Mouse (Mus musculus) G1E-ER4 (cell line): Measurements from ENCODE around the gene Bbip1. TPM values are rescaled to one million over a fixed set of nuclear protein-coding genes. Genes with fewer than 3 reads are reported as not detected.

ENCODE experiments used
- GATA1 ChIP-seq: IDR thresholded peaks from one replicate; pipeline ENCODE4 v1.8.0; 2012; ENCODE audit warnings: low read length, inconsistent platforms
- polyA plus RNA-seq: library from polyadenylated mRNA; stranded (reverse); fragments of >175 nt; gene quantifications from 2 replicates; pipeline ENCODE4 v1.2.3, GENCODE M21; 2012

Bbip1 gene
- 4.7 and 6.7 TPM in 2 replicates for polyA plus RNA-seq

DNA sequence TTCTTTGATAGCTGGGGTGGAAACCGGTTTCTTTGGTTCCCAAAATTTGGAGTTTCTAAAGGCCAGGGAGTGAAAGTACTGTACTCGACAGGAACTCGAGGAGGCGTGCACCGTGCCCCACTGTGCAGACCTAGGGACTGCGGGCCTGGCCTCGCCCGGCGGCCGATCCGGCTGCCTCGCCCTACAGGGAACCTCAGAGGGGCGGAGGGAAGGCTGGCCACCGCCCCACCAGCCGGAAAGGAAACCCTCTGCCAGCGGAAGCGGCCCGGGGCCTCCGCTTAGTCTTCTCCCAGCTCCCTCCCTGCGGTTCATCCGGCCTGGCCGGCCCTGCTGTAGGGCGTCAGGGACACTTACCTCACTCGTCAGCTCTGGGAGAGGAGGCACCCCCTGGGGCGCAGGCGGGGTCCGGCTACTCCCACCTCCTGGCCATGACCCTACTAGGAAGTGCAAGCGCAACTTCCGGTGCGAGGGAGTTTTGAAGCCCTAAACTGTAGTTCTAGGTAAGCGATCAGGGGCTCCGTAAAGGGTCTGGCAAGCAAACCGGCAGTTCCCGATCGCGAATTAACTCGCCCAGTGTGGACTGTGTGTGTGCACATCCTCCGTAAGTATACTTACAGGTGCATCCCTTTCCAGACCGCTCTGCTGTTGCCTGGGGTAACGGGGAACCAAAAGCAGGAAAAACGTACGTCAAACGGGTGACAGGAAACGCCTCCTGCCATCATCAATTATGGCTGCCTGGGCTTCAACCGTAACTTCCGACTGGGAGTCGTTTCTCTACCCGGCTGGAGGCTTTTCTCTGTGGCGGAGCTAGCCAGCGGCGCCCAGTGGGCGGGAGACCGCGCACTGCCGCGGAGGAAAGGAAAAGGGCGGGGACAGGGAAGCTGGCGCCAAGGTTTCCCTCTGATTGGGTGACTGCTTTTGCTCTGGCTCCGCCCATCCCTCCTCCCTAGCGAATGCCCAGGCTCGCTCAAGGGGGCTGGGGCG is at the start of gene Bbip1, which contains the start of gene Shoc2:
TSS of gene Bbip1 (minus strand) at position 826 of the 984 bp plus-strand sequence.
TSS of gene Shoc2 (plus strand) at position 505 of the 984 bp plus-strand sequence.
- TF ChIP-seq GATA1, result no peak

DNA sequence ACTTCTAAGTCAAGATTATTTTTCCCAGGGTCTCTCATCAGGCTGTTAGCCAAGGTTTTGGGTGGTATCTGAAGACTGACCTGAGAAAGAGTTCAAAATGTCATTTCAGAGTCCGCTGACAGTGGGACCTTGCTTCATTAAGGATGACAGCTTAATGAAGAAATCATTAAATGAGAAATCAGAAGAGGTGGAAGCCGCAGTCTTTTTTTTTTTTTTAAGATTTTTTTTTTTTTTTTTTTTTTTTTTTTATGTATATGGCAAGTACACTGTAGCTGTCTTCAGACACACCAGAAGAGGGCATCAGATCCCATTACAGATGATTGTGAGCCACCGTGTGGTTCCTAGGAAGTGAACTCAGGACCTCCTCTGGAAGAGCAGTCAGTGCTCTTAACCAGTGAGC is 49.4 kb upstream of the Bbip1 start:
- TF ChIP-seq GATA1, result no peak

DNA sequence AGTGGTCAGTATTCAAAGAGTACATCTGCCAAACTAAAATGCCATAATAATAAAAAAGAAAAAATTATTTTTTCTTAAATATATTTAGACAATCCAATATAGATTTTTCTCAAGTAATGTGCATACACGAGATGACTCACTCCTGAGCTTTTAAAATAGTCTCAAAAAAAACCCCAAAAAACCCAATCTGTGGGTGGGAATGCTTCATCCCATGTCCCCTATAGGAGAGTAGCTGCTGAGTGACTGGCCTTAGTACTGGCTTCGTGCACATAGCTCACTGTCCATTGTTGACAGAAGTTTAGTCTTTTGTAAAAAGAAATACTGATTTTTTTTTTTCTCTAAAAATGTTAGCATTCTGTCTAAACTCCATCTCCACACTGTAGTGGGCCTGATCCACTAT is 46.1 kb upstream of the Bbip1 start:
- no peak for TF ChIP-seq GATA1

DNA sequence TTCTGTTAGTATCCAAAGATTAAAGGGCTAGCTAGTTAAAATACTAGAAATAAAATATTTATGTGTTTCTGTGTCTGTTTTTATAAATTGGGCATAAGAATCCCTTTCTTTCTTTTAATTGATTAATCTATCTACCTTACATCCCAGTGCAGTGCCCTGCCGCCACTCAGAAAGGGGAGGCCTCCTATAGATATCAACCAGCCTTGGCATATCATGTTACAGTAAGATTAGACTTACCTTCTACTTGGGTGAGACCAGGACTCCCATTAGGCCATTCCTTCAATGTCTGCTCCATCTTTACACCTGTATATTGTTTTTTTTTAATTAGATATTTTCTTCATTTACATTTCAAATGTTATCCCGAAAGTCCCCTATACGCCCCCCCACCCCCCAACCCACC is 40.2 kb upstream of the Bbip1 start:
- TF ChIP-seq GATA1, result no peak

DNA sequence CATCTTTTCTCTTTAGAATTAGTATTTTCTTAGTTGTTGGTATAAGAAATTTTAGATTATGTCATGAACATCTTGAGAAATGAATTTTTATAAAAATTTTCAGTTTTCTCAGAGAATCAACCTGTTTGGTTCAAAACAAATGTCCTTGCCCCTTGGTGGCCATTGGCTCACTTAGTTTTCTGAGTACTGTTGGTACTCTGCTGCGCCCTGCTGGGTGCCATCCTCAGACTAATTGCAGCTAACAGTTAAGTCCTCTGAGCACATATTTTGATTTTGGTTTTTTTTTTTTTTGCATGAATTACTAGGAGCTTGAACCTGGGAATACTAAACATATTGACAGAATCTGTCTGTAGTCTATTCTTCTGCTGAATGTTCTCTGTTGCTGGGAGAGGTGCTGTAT is 38.9 kb upstream of the Bbip1 start:
- TF ChIP-seq GATA1, result no peak

DNA sequence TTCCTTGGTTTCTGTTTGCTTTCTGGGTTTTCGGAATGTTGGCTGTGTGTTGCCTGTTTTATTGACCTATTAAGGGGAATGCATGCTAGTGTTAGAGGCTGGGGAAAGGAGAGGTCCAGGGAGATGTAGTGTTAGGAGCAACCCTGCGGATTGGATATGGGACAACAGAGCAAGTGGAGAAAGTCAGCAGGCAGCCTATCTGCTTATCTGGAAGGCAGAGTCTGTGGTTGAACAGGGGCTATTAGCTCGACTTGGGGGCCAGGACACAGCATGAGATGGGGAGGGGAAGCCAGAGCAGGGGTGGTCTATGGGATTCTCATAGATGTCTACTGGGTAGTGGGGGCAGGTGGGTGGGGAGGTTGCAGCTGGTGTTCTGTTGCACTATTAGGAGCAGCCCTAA is 37.6 kb upstream of the Bbip1 start:
- no peak for TF ChIP-seq GATA1

DNA sequence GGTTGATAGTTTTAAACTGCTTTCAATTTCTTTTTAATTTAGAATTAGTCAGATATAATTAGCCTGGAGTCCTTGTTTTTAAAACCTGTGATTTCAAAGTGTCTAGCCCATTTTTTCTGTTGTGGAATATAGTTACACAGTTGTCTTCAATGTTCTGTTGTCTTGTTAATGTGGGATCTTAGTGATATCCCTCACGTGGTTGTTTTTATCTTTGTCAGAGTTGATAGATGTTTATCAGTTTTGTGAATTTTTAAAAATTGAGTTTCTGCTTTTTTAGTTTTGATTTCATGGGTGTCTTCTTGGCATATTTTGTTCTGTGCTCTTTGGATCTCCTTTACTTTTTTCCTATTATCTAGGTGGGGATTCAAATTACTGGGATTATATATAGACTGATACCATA is 29.2 kb upstream of the Bbip1 start:
- TF ChIP-seq GATA1, result no peak

DNA sequence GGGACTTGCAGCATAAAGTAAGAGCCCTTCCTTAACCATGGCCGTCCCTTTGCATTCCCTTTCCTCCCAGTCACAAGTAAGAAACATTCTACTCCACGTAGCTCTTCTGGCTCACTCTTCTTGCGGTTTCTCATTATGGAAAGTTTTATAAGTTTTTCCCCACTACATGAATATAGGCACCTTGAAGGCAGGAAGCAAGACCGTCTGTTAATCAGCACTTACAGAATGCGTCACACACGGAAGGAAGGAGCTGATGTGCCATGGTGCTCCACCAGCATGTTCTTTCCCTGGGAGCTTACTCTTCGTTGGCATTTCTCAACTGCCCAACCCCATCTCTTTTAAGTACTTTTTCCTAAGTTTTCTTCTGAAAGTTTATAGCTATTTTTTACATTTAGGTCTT is 27.5 kb upstream of the Bbip1 start:
- TF ChIP-seq GATA1, result no peak

DNA sequence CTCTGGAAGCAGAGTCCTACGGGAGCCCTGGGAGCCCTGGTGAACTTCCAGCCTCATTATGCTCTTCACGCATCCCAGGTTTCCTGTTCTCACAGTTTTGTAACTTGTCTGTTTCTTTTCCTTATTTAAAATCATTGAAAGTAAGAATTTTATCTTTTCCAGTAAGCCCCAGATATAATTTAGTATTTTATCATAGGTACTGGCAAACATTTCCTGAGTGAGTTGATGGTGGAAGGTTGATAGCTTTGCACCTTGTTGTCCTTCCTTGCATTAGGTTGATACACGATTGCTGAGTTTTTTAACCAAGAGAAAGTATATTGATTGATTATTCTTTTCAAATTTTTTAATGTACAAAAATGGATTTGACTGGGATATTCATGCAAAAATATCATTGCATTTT is 24.8 kb upstream of the Bbip1 start:
- TF ChIP-seq GATA1, result no peak

DNA sequence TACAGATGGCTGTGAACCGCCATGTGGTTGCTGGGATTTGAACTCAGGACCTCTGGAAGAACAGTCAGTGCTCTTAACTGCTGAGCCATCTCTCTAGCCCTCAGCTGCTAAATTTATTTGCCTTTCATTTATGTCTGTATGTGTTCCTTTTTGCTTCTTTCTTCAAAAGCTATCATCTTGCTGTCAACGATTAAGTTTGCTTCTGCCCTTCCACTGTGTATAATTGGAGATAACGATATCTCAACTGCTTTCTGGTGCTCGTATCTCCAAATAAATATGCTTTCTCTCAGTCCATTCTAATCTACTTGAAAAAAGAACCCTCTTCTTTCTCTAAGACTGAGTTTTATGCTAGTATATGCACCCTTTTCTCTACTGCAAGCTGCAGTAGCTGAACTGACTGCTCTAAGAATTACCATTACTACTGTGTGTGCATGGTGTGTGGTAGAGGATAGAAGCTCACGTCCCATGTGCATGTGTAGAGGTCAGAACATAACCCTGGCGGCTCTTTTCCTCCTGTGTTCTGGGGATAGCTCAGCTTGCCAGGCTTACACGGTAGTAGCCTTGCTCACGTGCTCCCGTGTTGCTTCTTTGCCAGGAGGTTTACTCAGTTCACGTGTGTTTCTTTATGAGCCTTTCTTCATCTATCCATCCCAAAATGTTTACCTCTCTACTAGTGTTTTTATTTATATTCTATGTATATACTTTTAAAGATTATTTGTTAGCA is 20.6 kb upstream of the Bbip1 start:
- TF ChIP-seq GATA1, result peak; percentile 51

DNA sequence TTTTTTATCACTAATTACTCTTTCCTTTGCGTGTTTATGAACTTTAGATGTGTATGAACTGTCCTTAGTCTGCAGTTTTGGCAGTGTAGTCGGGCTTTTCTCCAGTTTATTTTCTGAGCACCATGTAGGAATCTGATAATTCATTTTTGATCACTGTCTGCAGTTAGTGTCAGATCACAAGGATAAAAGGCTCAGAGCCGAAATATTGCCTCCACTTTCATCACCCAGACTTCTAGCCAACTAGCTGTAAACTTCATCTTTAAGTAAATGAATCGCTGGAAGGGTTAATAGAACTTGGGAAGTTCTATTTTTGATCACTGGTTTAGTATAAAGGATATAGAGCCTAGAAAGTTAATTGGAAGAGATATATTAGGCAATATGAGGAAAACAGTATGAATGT is 18.1 kb upstream of the Bbip1 start:
- TF ChIP-seq GATA1, result no peak

DNA sequence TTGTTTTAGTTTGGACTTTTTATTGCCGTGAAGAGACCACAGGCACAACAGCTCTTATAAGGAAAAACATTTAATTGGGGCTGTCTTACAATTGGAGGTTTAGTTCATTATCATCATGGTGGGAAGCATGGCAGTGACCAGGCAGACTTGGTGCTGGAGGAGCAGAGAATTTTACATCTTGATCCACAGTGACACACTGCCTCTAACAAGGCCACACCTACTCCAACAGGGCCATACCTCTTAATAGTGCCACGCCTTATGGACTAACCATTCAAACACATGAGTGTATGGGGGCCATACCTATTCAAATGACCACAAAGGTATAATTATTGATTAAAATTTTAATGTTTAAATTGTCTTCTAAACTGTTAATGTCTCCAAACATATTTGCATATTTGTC is 13.1 kb upstream of the Bbip1 start:
- TF ChIP-seq GATA1, result no peak

DNA sequence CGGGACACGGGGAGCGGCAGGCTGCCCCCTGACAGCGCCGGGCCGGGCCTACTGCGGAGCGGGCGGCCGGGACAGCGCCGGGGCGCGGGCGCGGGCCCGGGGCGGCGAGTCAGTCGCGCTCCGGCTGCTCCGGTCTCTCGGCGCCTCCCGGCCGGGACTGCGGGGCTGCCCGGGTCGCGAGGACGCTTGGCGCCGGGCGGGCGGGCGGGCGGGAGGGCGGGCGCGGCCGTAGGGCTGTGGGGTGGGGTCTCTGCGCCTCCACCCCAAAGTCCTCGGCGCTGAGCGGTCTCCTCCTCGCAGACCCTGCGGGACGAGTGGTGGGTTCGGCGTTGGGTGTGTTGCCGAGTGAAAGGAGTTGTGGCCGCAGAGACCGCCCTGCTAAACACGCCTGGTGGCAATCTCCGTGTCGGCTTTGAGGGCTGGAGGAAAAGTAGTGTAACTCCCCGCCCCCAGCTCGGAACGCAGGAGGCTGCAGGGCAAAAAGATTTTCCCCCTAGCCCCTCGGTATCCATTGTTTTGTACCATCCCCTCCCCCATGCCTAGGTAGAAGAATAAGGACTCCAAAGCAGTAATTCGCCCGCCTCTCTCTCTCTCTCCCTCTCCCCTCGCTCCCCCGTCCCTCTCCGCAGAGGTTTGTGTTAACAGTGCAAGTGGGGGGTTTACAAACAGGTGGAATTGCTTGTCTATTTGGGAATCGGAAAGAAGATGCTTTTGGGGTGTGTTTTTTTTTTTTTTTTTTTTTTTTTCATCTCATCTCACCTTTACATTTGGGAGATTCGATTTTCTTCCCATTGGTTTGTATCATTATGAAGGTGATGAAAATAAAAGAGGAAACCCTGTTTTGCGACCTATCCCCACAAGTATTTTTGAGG is 980 bp upstream of the Bbip1 start:
- no peak for TF ChIP-seq GATA1

DNA sequence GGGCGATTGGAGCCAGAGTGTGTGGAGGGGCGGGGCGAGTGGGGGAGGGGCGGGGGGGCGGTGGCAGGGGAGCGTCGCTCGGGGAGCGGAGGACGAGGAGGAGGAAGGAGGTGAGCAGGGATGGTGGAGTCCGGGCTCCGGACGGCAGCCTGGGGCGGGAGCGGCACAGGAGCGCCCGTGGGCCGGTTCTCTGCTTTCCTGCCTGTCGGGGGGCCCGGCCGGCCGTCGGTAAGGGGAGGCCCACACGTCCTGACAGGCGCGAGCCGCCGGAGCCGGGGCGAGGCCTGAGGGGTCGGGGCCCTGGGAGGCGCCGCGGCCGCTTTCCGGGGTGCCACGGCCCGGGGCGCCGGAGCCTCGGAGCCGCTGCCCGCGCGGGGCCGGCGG is 351 bp upstream of the Bbip1 start:
- no peak for TF ChIP-seq GATA1

DNA sequence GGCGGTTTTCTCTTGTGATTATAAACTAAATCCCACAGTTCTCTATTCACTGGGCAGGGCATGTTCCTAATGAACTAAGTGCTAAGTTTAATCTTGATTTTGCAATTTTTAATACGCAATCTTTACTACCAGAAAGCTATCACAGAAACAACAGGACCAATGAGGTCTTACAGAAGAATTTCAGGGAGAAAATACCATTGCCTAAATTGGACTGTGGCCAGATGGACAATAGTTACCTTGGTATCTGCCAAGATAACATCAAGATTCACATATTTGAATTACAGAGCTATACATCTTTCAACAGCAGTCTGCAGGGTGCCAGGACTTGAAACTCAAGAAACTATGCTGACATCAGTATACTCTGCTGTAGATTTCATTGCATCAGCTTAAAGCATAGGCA is 2.1 kb downstream of the Bbip1 start:
- no peak for TF ChIP-seq GATA1

DNA sequence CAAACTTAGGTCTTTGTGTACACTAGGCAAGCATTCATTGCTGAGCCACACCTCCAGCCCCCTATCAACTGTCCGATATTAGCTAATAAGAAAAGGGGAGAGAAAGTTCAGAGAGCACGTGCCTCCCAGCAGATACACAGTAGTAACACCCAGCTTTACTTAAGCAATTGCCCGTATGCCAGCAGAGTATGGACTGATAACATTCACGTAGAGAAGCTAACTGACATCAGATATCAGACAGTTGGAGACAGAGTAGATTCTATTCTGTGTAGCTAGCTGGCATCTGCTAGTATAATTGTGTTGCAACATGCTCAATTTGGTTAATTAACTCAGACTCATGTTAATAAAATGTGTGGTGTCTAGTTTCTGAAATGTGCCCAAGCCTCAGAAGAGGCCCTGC is 3.3 kb downstream of the Bbip1 start:
- TF ChIP-seq GATA1, result no peak

DNA sequence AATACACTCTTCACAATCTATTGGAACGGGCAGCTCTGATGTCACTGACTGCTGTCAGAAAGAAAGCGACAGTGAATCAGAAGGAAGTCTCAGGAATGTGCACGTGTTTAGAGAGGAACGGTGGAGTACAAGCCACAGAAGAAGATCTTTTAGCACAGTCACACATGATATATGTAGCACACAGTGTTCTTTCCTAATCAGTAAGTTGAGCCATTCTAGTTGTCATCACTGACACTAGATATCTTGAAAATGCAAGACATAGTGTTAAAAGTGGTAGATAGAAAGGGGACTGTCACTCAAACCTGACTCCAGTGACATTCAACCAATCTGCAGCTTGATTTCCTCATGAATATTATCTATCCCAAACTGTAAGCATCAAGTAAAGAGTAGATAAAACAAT is 5.0 kb downstream of the Bbip1 start:
- TF ChIP-seq GATA1, result peak; percentile 31
